Mouse (Mus musculus): Measurements from ENCODE around the gene Gm49405. TPM values are rescaled to one million over a fixed set of nuclear protein-coding genes. Genes with fewer than 3 reads are reported as not detected.
A peak's percentile ranks its signal among the peaks of the same experiment; 100 is the strongest.
"Not testable (repeated sequence)": the region's sequence is repeated elsewhere in the genome, so short reads cannot be mapped to it uniquely, and the experiment has no call there.

Gene Gm49405
- polyA plus RNA-seq, 1 experiment from 2014 or later, result 4.6 TPM

- peaks cover 14% of the 10 kb centered on the region for H3K4me1 ChIP-seq (replicated peaks)
- H3K27me3 ChIP-seq (replicated peaks); H3K9me3 ChIP-seq (replicated peaks): not testable (repeated sequence)
- H3K4me2 ChIP-seq, result peak overlapping the region; percentile 76
- peak overlapping the region; percentile 77 for H3K4me3 ChIP-seq
- H3K36me3 ChIP-seq, result peaks cover 13% of the 10 kb centered on the region
- peak overlapping the region; percentile 76 for H3K27ac ChIP-seq (ENCODE audit: poor library complexity, severe bottlenecking)
- ATAC-seq (ENCODE audit: insufficient number of reproducible peaks, low FRiP score), result peak; percentile 16
- 34% methylated on average over 8 of the region's 8 CpGs for WGBS
- H3K9ac ChIP-seq, result peak overlapping the region; percentile 87
Observed at GRCm38 (mm10) chr19:4037154-4037787, 36.8 kb downstream of the Gm49405 start.

GRCm38 (mm10) chr19:4037788-4038232, 37.4 kb downstream of the Gm49405 start, which contains the start of gene Gstp1:
TSS of gene Gstp1 (minus strand) at chr19:4037985.
- H3K36me3 ChIP-seq, result peaks cover 13% of the 10 kb centered on the region
- H3K9me3 ChIP-seq (replicated peaks), result no peaks in the 10 kb centered on the region
- ATAC-seq (ENCODE audit: insufficient number of reproducible peaks, low FRiP score), result peak; percentile 90
- peak within 1 kb of the TSS; percentile 76 for H3K4me2 ChIP-seq
- no peaks in the 10 kb centered on the region for H3K27me3 ChIP-seq (replicated peaks)
- peak within 1 kb of the TSS; percentile 77 for H3K4me3 ChIP-seq
- peaks cover 14% of the 10 kb centered on the region for H3K4me1 ChIP-seq (replicated peaks)
- peak within 1 kb of the TSS; percentile 87 for H3K9ac ChIP-seq
- under 1% methylated on average over 26 of the region's 26 CpGs for WGBS
- H3K27ac ChIP-seq (ENCODE audit: poor library complexity, severe bottlenecking), result peak within 1 kb of the TSS; percentile 76

DNA sequence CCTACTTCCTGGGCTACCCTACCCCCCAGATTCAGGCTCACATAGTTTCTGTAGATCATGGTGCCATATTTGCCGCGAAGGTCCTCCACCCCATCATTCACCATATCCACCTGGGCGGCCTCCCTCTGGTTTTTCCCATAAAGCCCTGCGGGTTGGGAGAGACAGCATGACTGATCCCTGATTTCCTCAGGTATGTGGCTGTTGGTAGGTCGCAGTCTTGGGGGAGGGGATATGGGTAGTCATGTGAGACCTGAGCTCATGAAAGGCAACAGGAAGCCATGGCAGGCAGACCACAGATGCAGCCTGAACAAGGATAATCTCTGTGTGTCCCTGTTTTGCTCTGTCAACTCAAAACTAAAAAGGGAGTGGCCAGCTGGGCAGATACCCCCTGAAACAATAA, 40.5 kb downstream of the Gm49405 start:
- not testable (repeated sequence) for H3K4me3 ChIP-seq; H3K4me2 ChIP-seq; H3K27me3 ChIP-seq (replicated peaks); H3K9ac ChIP-seq; ATAC-seq (ENCODE audit: insufficient number of reproducible peaks, low FRiP score); H3K36me3 ChIP-seq; H3K27ac ChIP-seq (ENCODE audit: poor library complexity, severe bottlenecking); H3K9me3 ChIP-seq (replicated peaks)
- peaks cover 17% of the 10 kb centered on the region for H3K4me1 ChIP-seq (replicated peaks)
- WGBS, result 80% methylated on average over 5 of the region's 5 CpGs

DNA sequence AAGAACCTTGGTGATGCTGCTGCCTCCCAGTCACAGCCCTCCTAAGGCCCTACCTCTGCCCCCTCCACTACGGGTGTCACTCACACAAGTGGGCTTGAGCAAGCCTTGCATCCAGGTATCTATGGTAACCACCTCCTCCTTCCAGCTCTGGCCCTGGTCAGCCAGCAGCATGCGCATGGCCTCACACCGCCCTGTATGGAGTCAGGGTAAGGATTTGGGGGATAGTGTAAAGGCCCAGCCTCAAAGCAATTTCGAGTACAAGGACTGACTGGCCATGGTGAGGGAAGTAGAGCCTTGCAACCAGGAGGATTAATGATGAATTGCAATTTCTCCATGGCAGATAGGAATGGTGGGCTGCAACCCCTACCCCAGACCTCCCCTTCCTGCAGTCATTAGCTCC, 41.1 kb downstream of the Gm49405 start:
- not testable (repeated sequence) for H3K27me3 ChIP-seq (replicated peaks); H3K4me3 ChIP-seq; H3K9me3 ChIP-seq (replicated peaks); H3K36me3 ChIP-seq; H3K4me2 ChIP-seq; H3K9ac ChIP-seq; H3K27ac ChIP-seq (ENCODE audit: poor library complexity, severe bottlenecking); ATAC-seq (ENCODE audit: insufficient number of reproducible peaks, low FRiP score)
- H3K4me1 ChIP-seq (replicated peaks), result peaks cover 15% of the 10 kb centered on the region
- WGBS, result 85% methylated on average over 4 of the region's 4 CpGs

DNA sequence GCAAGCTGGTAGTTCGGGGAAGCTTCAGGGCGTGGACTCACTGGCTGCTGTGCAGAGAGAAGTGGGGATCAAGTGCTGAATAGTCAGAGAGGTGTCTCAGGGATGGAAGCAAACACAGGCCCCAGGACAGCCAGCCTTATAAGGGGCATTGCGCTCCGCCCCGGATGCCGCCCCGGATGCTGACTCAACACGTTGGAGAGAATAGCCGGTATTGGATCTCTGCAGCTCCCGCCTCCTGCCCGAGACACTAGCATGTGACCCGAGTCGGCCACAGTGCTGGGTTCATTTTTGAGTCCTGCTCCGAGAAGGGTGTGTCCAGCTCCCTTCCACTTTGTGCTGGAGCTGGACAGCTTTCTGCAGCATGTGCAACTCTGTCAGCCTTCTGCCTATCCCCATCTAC, 41.7 kb downstream of the Gm49405 start:
- no peaks in the 10 kb centered on the region for H3K9me3 ChIP-seq (replicated peaks)
- H3K4me1 ChIP-seq (replicated peaks), result peaks cover 17% of the 10 kb centered on the region
- H3K9ac ChIP-seq, result no peak overlapping the region
- H3K27me3 ChIP-seq (replicated peaks), result no peaks in the 10 kb centered on the region
- no peak overlapping the region for H3K4me2 ChIP-seq
- no peaks in the 10 kb centered on the region for H3K36me3 ChIP-seq
- no peak for ATAC-seq (ENCODE audit: insufficient number of reproducible peaks, low FRiP score)
- WGBS, result 69% methylated on average over 14 of the region's 14 CpGs
- no peak overlapping the region for H3K4me3 ChIP-seq
- no peak overlapping the region for H3K27ac ChIP-seq (ENCODE audit: poor library complexity, severe bottlenecking)

DNA sequence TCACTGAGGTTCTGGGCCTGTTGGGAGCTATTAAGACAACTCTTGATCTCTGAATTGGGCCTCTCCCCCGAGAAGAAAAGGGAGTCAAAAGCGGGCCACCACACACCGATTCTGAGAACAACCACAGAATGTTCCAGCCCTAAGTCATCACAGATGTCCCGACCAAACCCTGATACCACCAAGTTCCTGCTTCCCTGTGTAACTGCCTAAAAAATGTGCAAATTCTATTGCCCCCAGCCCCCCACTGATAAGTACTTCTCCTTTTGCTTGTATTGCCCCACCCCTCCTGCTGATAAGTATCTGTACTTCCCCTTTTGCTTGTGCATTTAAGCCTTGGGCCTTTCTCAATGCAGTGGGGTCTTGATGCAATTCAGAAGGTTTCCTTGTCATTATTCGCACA, 43.7 kb downstream of the Gm49405 start:
- not testable (repeated sequence) for H3K27ac ChIP-seq (ENCODE audit: poor library complexity, severe bottlenecking); H3K4me2 ChIP-seq; H3K27me3 ChIP-seq (replicated peaks); H3K4me3 ChIP-seq; H3K9me3 ChIP-seq (replicated peaks); H3K9ac ChIP-seq; ATAC-seq (ENCODE audit: insufficient number of reproducible peaks, low FRiP score); H3K36me3 ChIP-seq
- 0 out of 2 replicates have a peak, but pooled peaks cover 11% of the 10 kb centered on the region for H3K4me1 ChIP-seq (replicated peaks)
- 85% methylated on average over 5 of the region's 5 CpGs for WGBS

GRCm38 (mm10) chr19:4045966-4046865, 45.8 kb downstream of the Gm49405 start, which contains the start of gene Gstp2:
TSS of gene Gstp2 (minus strand) at chr19:4046023.
- H3K27me3 ChIP-seq (replicated peaks), result no peaks in the 10 kb centered on the region
- no peak within 1 kb of the TSS for H3K9ac ChIP-seq
- H3K36me3 ChIP-seq, result no peaks in the 10 kb centered on the region
- ATAC-seq (ENCODE audit: insufficient number of reproducible peaks, low FRiP score), result peak; percentile 81
- H3K9me3 ChIP-seq (replicated peaks), result no peaks in the 10 kb centered on the region
- peak within 1 kb of the TSS; percentile 48 for H3K4me2 ChIP-seq
- H3K27ac ChIP-seq (ENCODE audit: poor library complexity, severe bottlenecking), result no peak within 1 kb of the TSS; the same call in 1 of the 2 replicates
- WGBS, result 45% methylated on average over 16 of the region's 16 CpGs
- H3K4me1 ChIP-seq (replicated peaks), result 0 out of 2 replicates have a peak, but pooled peaks cover 11% of the 10 kb centered on the region
- no peak within 1 kb of the TSS for H3K4me3 ChIP-seq

GRCm38 (mm10) chr19:4046866-4047254, 46.4 kb downstream of the Gm49405 start:
- Histone ChIP-seq H3K4me2 (no peak overlapping the region), H3K36me3 (no peaks in the 10 kb centered on the region), H3K4me3 (no peak overlapping the region), H3K27me3 (replicated peaks) (no peaks in the 10 kb centered on the region), H3K4me1 (replicated peaks) (0 out of 2 replicates have a peak, but pooled peaks cover 11% of the 10 kb centered on the region), H3K27ac (ENCODE audit: poor library complexity, severe bottlenecking) (no peak overlapping the region), H3K9ac (no peak overlapping the region), H3K9me3 (replicated peaks) (no peaks in the 10 kb centered on the region)
- no peak for ATAC-seq (ENCODE audit: insufficient number of reproducible peaks, low FRiP score)
- WGBS, result 80% methylated on average over 8 of the region's 8 CpGs

DNA sequence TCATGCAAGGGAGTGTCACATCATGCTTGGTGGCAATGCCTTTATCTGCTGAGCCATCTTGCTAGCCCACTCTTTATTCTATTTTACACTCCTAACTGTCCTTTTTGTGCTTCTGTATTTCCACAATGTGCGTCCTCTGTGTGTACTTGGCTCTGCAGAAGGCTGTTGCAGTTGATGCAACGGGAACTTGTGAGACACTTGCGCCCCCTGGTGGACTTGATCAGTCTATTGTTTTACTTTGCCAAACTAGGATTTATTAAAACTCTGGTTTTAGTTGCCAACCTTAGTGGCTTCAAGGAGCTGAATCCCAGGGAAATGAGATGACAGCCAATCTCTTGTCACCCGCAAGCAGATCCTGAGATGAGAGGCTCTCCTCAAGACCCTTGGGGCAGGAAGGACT, 47.4 kb downstream of the Gm49405 start:
- Histone ChIP-seq H3K4me3 (no peak overlapping the region), H3K4me1 (replicated peaks) (0 out of 2 replicates have a peak, but pooled peaks cover 11% of the 10 kb centered on the region), H3K4me2 (no peak overlapping the region), H3K36me3 (no peaks in the 10 kb centered on the region), H3K27ac (ENCODE audit: poor library complexity, severe bottlenecking) (no peak overlapping the region), H3K9me3 (replicated peaks) (no peaks in the 10 kb centered on the region), H3K9ac (no peak overlapping the region), H3K27me3 (replicated peaks) (no peaks in the 10 kb centered on the region)
- 23% methylated on average over 4 of the region's 4 CpGs for WGBS
- no peak for ATAC-seq (ENCODE audit: insufficient number of reproducible peaks, low FRiP score)

DNA sequence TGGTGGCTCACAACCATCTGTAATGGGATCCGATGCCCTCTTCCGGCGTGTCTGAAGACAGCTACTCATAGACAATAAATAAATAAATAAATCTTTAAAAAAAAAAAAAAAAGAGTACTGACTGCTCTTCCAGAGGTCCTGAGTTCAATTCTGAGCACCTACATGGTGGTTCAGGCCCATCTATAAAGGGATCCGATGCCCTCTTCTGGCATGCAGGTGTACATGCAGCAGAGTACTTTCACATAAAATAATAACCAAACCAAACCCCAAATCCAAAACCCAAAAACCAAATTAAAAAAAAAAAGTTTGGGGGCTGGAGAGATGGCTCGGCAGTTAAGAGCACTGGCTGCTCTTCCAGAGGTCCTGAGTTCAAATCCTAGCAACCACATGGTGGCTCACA, 48.6 kb downstream of the Gm49405 start:
- not testable (repeated sequence) for ATAC-seq (ENCODE audit: insufficient number of reproducible peaks, low FRiP score)

GRCm38 (mm10) chr19:4051016-4051415, 50.6 kb downstream of the Gm49405 start:
- no peak overlapping the region for H3K9ac ChIP-seq
- 0 out of 2 replicates have a peak, but pooled peaks cover 7% of the 10 kb centered on the region for H3K4me1 ChIP-seq (replicated peaks)
- no peaks in the 10 kb centered on the region for H3K27me3 ChIP-seq (replicated peaks)
- 89% methylated on average over 5 of the region's 5 CpGs for WGBS
- H3K36me3 ChIP-seq, result no peaks in the 10 kb centered on the region
- no peaks in the 10 kb centered on the region for H3K9me3 ChIP-seq (replicated peaks)
- ATAC-seq (ENCODE audit: insufficient number of reproducible peaks, low FRiP score), result no peak
- no peak overlapping the region for H3K4me3 ChIP-seq
- no peak overlapping the region for H3K27ac ChIP-seq (ENCODE audit: poor library complexity, severe bottlenecking)
- H3K4me2 ChIP-seq, result no peak overlapping the region

More for the DNA sequence above, 48.6 kb downstream of the Gm49405 start:
- H3K27me3 ChIP-seq (replicated peaks); H3K36me3 ChIP-seq; H3K4me2 ChIP-seq; H3K4me3 ChIP-seq; H3K9ac ChIP-seq; H3K27ac ChIP-seq (ENCODE audit: poor library complexity, severe bottlenecking); H3K9me3 ChIP-seq (replicated peaks): not testable (repeated sequence)
- 0 out of 2 replicates have a peak, but pooled peaks cover 11% of the 10 kb centered on the region for H3K4me1 ChIP-seq (replicated peaks)
- 69% methylated on average over 5 of the region's 5 CpGs for WGBS

Data from heart, embryonic 12.5 days (tissue).